Mouse (Mus musculus) intestine, postnatal 0 days (tissue): ENCODE data around the gene Cpsf2. TPM values are rescaled to one million over a fixed set of nuclear protein-coding genes. Genes with fewer than 3 reads are reported as not detected.

Experiments used
- ATAC-seq: fragments of 200-750 bp; cut with Nextera tagmentation; 2 replicates; pipeline ENCODE4 v1.8.0; 2017; ENCODE audit warnings: mild to moderate bottlenecking, moderate TSS enrichment, moderate library complexity
- H3K27ac ChIP-seq: fragments of 300-500 bp; sonication (generic); 2 replicates; pipeline ENCODE4 v1.5.1; 2014; ENCODE audit warnings: mild to moderate bottlenecking, low read depth, low read length, moderate library complexity
- H3K27me3 ChIP-seq: fragments of 300-500 bp; sonication (generic); replicated peaks from 2 replicates; pipeline ENCODE4 v1.6.1; 2014; ENCODE audit warnings: low read length, mixed read lengths; ENCODE audit not compliant: control insufficient read depth, insufficient read depth
- H3K36me3 ChIP-seq: fragments of 300-500 bp; sonication (generic); 2 replicates; pipeline ENCODE4 v1.6.1; 2014; ENCODE audit warnings: mild to moderate bottlenecking, moderate library complexity; ENCODE audit not compliant: control insufficient read depth, insufficient read depth
- H3K4me1 ChIP-seq: fragments of 300-500 bp; sonication (generic); replicated peaks from 2 replicates; pipeline ENCODE4 v1.6.1; 2014; ENCODE audit warnings: antibody characterized with exemption, low read length, mixed read lengths; ENCODE audit not compliant: control insufficient read depth, insufficient read depth
- H3K4me2 ChIP-seq: fragments of 300-500 bp; sonication (generic); replicated peaks from 2 replicates; pipeline ENCODE4 v1.6.1; 2014; ENCODE audit warnings: low read depth, mild to moderate bottlenecking, moderate library complexity
- H3K4me3 ChIP-seq: fragments of 300-500 bp; sonication (generic); 2 replicates; pipeline ENCODE4 v1.5.1; 2014; ENCODE audit warnings: low read depth, low read length
- H3K9ac ChIP-seq: fragments of 300-500 bp; sonication (generic); 2 replicates; pipeline ENCODE4 v1.6.1; 2014; ENCODE audit warnings: mild to moderate bottlenecking, low read depth, low read length
- H3K9me3 ChIP-seq: fragments of 300-500 bp; sonication (generic); 2 replicates; pipeline ENCODE4 v1.6.1; 2016; ENCODE audit warnings: mixed run types; ENCODE audit not compliant: control insufficient read depth
- CTCF ChIP-seq: sonication (generic); IDR thresholded peaks from 2 replicates; pipeline ENCODE4 v1.5.1; 2016; ENCODE audit warnings: low read depth, mild to moderate bottlenecking, control low read depth, antibody characterized with exemption, moderate library complexity
- WGBS: fragments of 180-500 bp; shearing (Covaris S2); extraction: QIAGEN DNeasy Blood & Tissue Kit; methylation state at CpG from one replicate; pipeline ENCODE4 v1.1.7; 2014; 5-methylcytosine and 5-hydroxymethylcytosine counted together
- polyA plus RNA-seq: library from polyadenylated mRNA; unstranded; fragments of >200 nt; fragmentation: Nextera tagmentation; extraction: Ambion mirVana; gene quantifications from 2 replicates; pipeline ENCODE4 v1.2.1, GENCODE M21; 2015

Gene Cpsf2
- polyA plus RNA-seq, 1 experiment from 2014 or later, result 12.4 TPM

DNA sequence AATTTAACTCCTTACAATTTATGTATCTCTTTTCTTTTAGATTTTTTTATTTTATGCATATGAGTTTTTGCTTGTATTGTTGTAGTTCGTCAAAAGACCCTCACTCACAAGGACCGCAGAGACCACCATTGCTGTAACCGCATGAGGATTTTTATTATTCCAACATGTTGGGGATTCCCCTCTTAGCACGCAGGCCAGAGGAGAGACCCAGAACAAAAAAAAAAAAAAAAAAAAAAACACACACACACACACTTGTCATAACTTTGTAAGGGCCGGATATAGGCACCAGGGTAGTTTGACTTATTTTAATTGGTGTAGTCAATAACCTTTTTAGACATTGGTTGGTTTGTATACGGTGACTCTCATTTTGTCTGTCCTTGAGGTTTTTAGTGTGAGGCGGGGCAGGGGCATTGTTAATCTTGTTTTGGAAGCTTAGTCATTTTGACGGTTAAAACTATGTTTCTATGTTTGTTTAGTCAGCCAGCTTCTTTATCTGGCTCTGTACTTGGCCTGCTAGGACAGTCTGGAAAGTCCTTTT is 3.5 kb downstream of the Cpsf2 start:
- Histone ChIP-seq H3K4me1 (no peaks in the 10 kb centered on the region), H3K9ac (no peak overlapping the region), H3K9me3 (no peaks in the 10 kb centered on the region), H3K36me3 (peaks cover 17% of the 10 kb centered on the region), H3K4me3 (no peak overlapping the region), H3K27ac (no peak overlapping the region), H3K27me3 (no peaks in the 10 kb centered on the region), H3K4me2 (no peak overlapping the region)
- no peak for ATAC-seq
- WGBS, result 83% methylated on average over 8 of the region's 8 CpGs
- TF ChIP-seq CTCF, result no peak

DNA sequence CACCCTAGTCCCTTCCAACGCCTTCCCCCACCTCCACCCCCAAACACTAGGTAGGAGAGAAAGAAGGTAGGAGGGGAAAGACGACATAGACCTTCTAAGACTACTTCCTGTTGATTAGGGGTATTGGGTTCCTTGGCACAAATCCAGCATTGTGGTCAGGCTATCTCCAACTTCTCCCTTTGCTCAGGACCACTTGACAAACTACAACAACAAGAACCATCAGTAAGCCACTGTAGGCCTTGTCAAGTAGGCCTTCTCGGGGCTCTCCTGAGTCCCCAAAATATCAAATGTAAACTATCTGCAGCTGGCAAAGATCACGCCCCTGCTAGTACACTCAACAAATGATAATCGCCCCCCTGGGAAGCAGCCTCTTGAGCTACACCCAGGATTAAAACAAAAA is 4.5 kb downstream of the Cpsf2 start:
- no peak for ATAC-seq
- no peak overlapping the region for H3K27ac ChIP-seq
- peaks cover 24% of the 10 kb centered on the region for H3K36me3 ChIP-seq
- H3K9ac ChIP-seq, result no peak overlapping the region
- no peaks in the 10 kb centered on the region for H3K4me1 ChIP-seq
- no peaks in the 10 kb centered on the region for H3K27me3 ChIP-seq
- no peaks in the 10 kb centered on the region for H3K9me3 ChIP-seq
- H3K4me3 ChIP-seq, result no peak overlapping the region
- no peak overlapping the region for H3K4me2 ChIP-seq
- TF ChIP-seq CTCF, result no peak
- WGBS, result 54% methylated on average over 5 of the region's 5 CpGs

DNA sequence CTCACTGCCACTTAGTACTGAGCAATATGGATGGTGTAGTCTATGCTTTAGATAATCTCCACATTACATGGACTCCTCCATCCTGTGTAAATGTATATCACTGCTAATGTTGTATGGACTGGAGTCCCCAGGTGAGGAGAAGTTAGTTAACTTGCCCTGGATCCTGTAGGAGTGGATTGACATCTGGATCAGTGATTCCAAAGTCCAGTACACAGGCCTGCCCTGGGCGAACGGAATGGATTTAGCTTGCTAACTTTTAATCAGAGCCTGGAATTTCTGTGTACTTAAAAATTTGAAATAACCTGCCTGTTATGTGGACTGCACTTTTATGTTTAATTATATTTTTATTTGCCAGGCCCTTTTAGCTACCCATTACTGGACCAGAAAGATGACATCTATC is 5.8 kb downstream of the Cpsf2 start:
- Histone ChIP-seq H3K9ac (no peak overlapping the region), H3K36me3 (peaks cover 31% of the 10 kb centered on the region), H3K9me3 (no peaks in the 10 kb centered on the region), H3K4me3 (no peak overlapping the region), H3K27me3 (no peaks in the 10 kb centered on the region), H3K4me1 (no peaks in the 10 kb centered on the region), H3K4me2 (no peak overlapping the region), H3K27ac (no peak overlapping the region)
- WGBS, result 63% methylated on average over 2 of the region's 2 CpGs
- no peak for ATAC-seq
- no peak for TF ChIP-seq CTCF

DNA sequence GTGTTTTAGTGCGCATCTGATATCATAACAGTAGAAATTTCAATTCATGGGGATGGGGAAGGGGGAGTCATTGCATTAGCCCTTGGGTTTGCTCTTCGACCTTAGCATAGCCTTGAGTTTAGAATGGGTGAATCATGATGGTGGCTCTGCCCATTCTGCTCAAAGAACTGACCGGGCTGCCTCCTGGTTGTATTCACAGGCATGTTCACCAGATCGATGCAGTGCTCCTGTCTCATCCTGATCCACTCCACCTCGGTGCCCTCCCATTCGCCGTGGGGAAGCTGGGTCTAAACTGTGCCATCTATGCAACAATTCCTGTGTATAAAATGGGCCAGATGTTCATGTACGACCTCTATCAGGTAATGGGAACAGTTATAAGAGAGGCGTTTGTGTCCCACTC is 7.2 kb downstream of the Cpsf2 start:
- Histone ChIP-seq H3K27ac (no peak overlapping the region), H3K4me1 (no peaks in the 10 kb centered on the region), H3K27me3 (no peaks in the 10 kb centered on the region), H3K9me3 (no peaks in the 10 kb centered on the region), H3K4me2 (no peak overlapping the region), H3K9ac (no peak overlapping the region), H3K4me3 (no peak overlapping the region), H3K36me3 (peaks cover 43% of the 10 kb centered on the region)
- WGBS, result 94% methylated on average over 9 of the region's 9 CpGs
- ATAC-seq, result no peak
- TF ChIP-seq CTCF, result no peak

DNA sequence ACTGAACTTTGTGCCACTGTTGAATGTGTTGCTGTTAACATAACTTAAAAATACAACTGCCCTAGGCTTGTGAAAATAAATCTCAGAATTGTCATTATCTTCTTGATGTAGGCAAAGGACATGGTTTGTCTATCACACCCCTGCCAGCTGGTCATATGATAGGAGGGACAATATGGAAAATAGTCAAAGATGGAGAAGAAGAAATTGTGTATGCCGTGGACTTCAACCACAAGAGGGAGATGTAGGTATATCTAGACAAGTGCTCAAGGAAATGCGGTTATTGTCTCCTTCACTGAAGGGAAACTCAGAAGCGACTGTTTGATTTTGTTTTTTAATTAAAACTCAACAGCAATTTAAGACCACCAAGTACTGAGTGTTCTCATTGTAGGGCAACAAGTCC is 9.3 kb downstream of the Cpsf2 start:
- Histone ChIP-seq H3K27ac (no peak overlapping the region), H3K36me3 (peaks cover 63% of the 10 kb centered on the region), H3K9me3 (no peaks in the 10 kb centered on the region), H3K4me3 (no peak overlapping the region), H3K4me1 (no peaks in the 10 kb centered on the region), H3K9ac (no peak overlapping the region), H3K27me3 (no peaks in the 10 kb centered on the region), H3K4me2 (no peak overlapping the region)
- TF ChIP-seq CTCF, result peak; percentile 72
- 44% methylated on average over 3 of the region's 3 CpGs for WGBS
- ATAC-seq, result no peak

DNA sequence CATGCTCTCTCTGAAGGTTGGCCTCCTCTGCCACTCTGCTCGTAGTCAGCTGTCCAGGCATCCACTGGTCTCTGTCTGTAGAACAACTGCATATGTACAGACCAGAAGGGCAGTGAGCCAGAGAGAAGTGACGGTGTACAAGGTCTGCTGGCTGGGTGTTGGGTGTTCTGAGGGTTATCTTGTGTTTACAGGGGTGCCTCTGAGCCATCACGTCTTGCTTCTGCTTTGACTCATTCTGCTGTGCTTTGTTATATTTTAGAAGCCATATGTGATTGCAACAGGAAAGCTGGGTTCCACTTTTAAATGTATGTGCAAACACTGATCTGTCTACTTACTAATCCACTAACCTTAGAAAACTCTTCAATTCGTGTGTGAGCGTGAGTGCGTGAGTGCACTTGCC is 11.9 kb downstream of the Cpsf2 start:
- no peaks in the 10 kb centered on the region for H3K4me1 ChIP-seq
- H3K36me3 ChIP-seq, result peaks cover 82% of the 10 kb centered on the region
- no peak overlapping the region for H3K27ac ChIP-seq
- no peaks in the 10 kb centered on the region for H3K9me3 ChIP-seq
- H3K4me2 ChIP-seq, result no peak overlapping the region
- no peak overlapping the region for H3K4me3 ChIP-seq
- 88% methylated on average over 6 of the region's 6 CpGs for WGBS
- no peak overlapping the region for H3K9ac ChIP-seq
- no peak for TF ChIP-seq CTCF
- H3K27me3 ChIP-seq, result no peaks in the 10 kb centered on the region
- no peak for ATAC-seq
